Mouse (Mus musculus) erythroblast, embryonic 14.5 days (primary cell): ENCODE data around the gene Kcnn1.

ENCODE experiments used
- GATA1 ChIP-seq: IDR thresholded peaks from 2 replicates; pipeline ENCODE4 v1.6.1; 2012; ENCODE audit warnings: low read length, inconsistent platforms, mixed read lengths
- TAL1 ChIP-seq: IDR thresholded peaks from 3 replicates; pipeline ENCODE4 v1.6.1; 2012; ENCODE audit warnings: low read length, inconsistent platforms, mixed read lengths

DNA sequence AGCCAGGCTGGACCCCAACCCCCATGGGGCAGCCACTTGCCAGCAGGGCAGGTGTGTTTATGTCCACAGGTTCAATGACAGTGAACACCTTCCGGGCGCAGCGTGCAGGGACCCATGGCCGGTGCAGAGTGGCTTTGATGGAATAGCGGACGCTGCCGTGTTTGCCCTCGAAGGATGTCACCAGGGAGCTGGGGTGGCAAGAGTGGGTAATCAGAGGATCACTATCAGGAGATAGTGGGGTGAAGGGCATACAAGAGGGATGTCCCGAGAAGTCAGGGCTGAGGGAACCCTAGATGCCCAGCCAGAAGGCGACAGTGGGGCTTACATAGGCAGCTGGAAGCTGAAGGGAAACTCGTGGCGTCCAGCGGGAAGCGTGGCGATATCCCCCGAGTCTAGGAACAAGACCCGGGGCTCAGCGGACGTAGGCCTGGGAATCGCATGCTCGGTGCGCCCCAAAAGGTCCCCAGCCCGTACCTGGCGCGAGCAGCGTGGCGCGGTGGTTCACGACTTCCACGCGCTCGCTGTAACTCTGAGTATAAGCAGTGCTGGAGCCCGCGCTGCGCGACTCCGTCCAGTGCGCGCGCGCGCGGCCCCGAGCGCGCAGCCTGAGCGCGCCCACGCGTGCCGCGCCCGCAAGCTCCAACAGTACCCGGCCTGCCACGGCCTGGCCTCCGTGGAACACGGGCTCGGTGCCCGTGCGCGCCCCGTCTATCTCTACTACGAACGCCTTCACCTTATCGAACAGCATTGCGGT lies 24.2 kb downstream of the Kcnn1 start:
- no peak for TF ChIP-seq GATA1
- TF ChIP-seq TAL1: no peak
